Mouse (Mus musculus) heart, postnatal 4 days (tissue): ENCODE data around the gene Oas2. TPM values are rescaled to one million over a fixed set of nuclear protein-coding genes. Genes with fewer than 3 reads are reported as not detected.

Experiments used
- DNase-seq: peaks from one replicate; pipeline ENCODE4 v3.0.0; 2021
- total RNA-seq, 2 experiments: library from RNA; stranded (reverse); gene quantifications; 2 replicates each; pipeline ENCODE4 v1.2.3; 2021

The Oas2 gene
- total RNA-seq, 2 experiments from 2014 or later = 0.24 TPM; not detected in 1

GRCm38 (mm10) chr5:120694695-120695074, 55.0 kb downstream of the Oas2 start:
- no peak for DNase-seq

- no peak for DNase-seq
Measured at GRCm38 (mm10) chr5:120693931-120694694, 55.5 kb downstream of the Oas2 start.

GRCm38 (mm10) chr5:120692034-120692433, 57.6 kb downstream of the Oas2 start:
- DNase-seq = no peak

- no peak for DNase-seq
Measured at GRCm38 (mm10) chr5:120690417-120690816, 59.2 kb downstream of the Oas2 start.

- DNase-seq = no peak
Measured at GRCm38 (mm10) chr5:120688434-120688833, 61.2 kb downstream of the Oas2 start.

- no peak for DNase-seq
Measured at GRCm38 (mm10) chr5:120687897-120688296, 61.8 kb downstream of the Oas2 start.

- no peak for DNase-seq
Measured at GRCm38 (mm10) chr5:120687484-120687851, 62.2 kb downstream of the Oas2 start.

- no peak for DNase-seq
Measured at GRCm38 (mm10) chr5:120686749-120687483, 62.7 kb downstream of the Oas2 start.

GRCm38 (mm10) chr5:120685678-120686077, 64.0 kb downstream of the Oas2 start:
- DNase-seq = no peak

GRCm38 (mm10) chr5:120682982-120683771, 66.5 kb downstream of the Oas2 start:
- DNase-seq = no peak

GRCm38 (mm10) chr5:120680918-120681317, 68.7 kb downstream of the Oas2 start:
- DNase-seq = no peak

Other genes with a start within 250 kb of the Oas2 start
- 10 to 100 TPM; 38.0 to 38.3 TPM for gene Plbd2, start 246.2 kb downstream of the Oas2 start, total RNA-seq
- 1 to 10 TPM; 8.7 to 9.3 TPM for gene Slc8b1, start 238.7 kb downstream of the Oas2 start, total RNA-seq
- 10 to 100 TPM; 31.6 to 34.2 TPM for gene Tpcn1, start 161.2 kb downstream of the Oas2 start, total RNA-seq
- not detected for gene Iqcd, start 160.8 kb downstream of the Oas2 start, total RNA-seq
- gene Rita1, start 137.3 kb downstream of the Oas2 start, total RNA-seq = 10 to 100 TPM; 10.7 to 10.8 TPM
- gene Ddx54, start 137.1 kb downstream of the Oas2 start, total RNA-seq = 10 to 100 TPM; 30.8 to 32.0 TPM
- not detected for gene Cfap73, start 115.6 kb downstream of the Oas2 start, total RNA-seq
- under 1 TPM; 0.29 to 0.45 TPM for gene Rasal1, start 101.0 kb downstream of the Oas2 start, total RNA-seq
- 1 to 10 TPM in 1 of 2 experiments, under 1 TPM in 1; 0.97 to 1.5 TPM for gene Dtx1, start 37.9 kb downstream of the Oas2 start, total RNA-seq
- under 1 TPM; 0.07 to 0.14 TPM for gene Oas3, start 27.8 kb upstream of the Oas2 start, total RNA-seq
- not detected for gene Oas1e, start 45.7 kb upstream of the Oas2 start, total RNA-seq
- gene Oas1c, start 62.7 kb upstream of the Oas2 start, total RNA-seq = under 1 TPM; 0.36 to 0.91 TPM
- not detected for gene Oas1f, start 97.5 kb upstream of the Oas2 start, total RNA-seq
- not detected for gene Oas1h, start 111.6 kb upstream of the Oas2 start, total RNA-seq
- gene Oas1g, start 137.8 kb upstream of the Oas2 start, total RNA-seq = not detected
- gene Oas1a, start 157.7 kb upstream of the Oas2 start, total RNA-seq = under 1 TPM; 0.36 to 0.38 TPM
- not detected for gene Oas1d, start 164.7 kb upstream of the Oas2 start, total RNA-seq